Mouse (Mus musculus) B cell, adult 2 months (primary cell): ENCODE data around the gene Gria2.

Experiments used
- DNase-seq, 2 experiments: peaks; one replicate each; pipeline ENCODE4 v3.0.0; 2022

The Gria2 gene

GRCm38 (mm10) chr3:80802596-80803081 is at the start of gene Gria2:
Gene Gria2 (minus strand): TSS chr3:80802835.
- peak; percentile 37 to 40 for DNase-seq

GRCm38 (mm10) chr3:80850947-80851346 is 48.3 kb upstream of the Gria2 start:
- DNase-seq, result no peak

DNA sequence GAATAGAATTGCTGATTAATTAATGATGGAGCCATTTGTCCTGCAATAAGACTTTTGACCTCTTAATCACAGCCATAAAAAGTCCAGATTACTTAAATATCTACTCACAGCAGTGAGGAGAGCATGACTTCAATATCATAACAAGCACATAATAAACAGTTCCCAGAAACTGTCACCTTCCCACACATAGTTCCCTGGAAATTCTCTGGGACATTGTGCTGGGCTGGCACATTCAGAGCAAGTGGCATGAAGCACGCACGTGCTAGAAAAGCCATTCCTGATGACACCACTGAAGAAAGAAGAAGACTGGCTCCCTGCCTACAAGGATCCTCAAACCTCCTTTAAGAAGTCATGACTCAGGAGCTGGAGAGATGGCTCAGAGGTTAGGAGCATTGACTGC is 43.0 kb upstream of the Gria2 start:
- no peak for DNase-seq

GRCm38 (mm10) chr3:80839845-80840244 is 37.2 kb upstream of the Gria2 start:
- DNase-seq, result no peak

DNA sequence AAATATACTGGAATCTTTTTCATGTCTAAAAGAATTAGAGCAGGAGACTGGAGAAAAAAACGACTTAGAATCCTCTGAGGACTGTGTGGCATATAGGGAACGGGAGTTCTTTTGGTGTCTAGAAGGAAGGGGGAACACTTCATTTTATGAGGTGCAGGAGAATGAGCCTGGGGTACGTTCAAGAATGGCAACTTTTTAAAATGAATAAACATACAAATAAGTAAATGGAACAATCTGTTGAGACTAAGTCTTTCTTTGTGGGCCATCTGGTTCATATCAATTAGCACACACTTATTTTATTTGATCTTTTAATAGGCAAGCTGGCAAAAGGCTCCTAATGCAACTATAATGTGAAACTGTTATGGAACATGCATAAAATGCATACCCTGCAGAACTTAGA is 34.9 kb upstream of the Gria2 start:
- no peak for DNase-seq

DNA sequence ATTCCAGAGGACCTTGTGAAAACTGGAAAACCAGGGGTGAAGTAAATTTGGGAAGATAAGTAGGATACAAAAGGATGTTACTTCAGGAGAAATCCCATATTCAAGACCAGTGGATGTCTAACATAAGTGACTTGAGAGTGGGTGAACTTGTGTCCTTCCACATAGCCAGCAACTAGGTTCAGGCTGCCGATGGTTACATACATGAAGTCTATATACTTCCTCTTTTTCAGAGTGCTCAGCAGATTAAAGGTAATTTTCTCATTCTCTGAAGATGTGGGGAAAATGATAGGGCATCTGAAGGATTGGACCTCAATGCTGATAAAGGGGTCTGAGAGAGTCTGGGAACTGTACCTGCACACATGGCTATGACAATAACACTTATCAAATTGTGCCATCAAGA is 21.3 kb upstream of the Gria2 start:
- DNase-seq, result peak; percentile 6 to 11

GRCm38 (mm10) chr3:80818619-80819018 is 16.0 kb upstream of the Gria2 start:
- no peak for DNase-seq

GRCm38 (mm10) chr3:80813734-80814133 is 11.1 kb upstream of the Gria2 start:
- no peak for DNase-seq

DNA sequence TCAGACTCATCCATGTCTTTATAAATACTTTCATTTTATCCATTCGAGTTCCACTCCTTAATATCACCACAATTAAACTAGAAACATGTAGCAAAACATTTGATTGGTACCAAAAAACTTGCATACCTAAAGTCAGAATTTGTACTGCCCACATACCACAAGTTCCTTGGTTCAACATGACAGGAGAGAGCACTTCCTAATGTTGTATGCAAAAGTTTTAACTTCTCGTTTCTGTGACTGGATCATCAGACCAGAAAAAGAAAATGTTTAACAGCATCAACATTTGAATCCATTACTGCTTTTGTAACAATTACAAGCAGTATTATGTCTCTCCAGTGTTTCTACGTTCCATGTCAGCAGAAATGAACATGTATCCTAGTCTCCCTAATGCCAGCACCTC is 9.6 kb upstream of the Gria2 start:
- no peak for DNase-seq

GRCm38 (mm10) chr3:80805327-80805726 is 2.7 kb upstream of the Gria2 start:
- DNase-seq, result no peak

- DNase-seq, result no peak
These were observed 1.2 kb upstream of the Gria2 start for GRCm38 (mm10) chr3:80803811-80804210.

- no peak for DNase-seq
These were observed 576 bp upstream of the Gria2 start for GRCm38 (mm10) chr3:80803211-80803610.

DNA sequence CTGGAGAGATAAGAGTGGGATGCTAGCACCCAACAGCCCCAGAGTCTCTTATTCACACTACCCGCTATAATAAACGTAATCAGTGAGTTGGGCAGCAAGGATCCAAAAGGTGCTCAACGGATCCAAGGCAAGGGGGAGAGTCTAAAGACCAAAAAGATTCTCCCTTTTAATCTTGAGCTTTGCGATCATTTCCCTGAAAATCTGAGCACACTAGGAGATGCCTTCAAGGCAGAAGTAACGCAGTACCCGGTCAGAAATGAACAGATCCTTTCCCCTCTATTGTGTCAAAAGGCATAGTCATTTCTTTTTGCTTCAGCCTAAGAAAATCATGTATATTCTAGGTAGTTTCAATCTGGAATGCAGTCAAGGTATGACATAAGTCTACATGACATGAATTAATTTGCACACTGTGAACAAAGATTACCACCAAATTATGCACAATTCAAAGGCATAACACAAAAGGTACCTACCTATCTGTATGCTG is 766 bp downstream of the Gria2 start:
- DNase-seq, result no peak

DNA sequence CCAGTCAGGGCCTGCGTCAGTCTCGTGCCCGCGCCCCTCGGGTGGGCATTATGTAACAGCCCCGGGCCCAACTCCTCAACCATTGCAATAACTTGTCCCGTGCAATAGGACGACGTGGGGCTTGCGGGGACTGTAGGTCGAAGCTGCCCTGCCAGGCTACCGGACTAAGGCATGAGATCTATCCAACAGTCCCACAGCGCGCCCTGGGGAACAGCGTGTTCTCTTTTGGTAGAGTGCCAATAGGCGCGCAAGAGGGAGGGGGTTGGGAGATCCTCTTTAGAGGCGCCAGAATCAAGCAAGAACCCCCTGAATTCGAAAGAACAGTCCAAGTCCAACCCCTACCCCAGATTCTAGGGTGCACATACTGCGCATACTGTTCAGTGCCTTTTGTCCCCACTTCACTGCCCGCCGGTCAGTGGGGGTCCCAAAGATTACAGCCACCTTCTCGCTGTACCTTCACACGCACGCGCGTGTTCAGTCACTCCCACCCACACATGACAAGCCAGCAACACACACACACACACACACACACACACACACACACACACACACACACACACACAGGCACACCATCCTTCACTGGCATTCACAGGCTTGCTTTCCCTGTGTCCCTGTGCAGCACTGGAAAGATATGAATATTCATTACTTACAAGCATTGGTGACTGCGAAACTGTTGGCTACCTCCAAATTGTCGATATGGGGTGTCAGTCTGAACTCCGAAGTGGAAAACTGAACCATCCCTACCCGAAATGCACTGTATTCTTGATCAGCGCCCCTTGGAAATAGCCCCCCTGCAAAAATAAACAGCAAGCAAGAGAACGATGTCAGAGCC is 1.4 kb downstream of the Gria2 start:
- no peak for DNase-seq

DNA sequence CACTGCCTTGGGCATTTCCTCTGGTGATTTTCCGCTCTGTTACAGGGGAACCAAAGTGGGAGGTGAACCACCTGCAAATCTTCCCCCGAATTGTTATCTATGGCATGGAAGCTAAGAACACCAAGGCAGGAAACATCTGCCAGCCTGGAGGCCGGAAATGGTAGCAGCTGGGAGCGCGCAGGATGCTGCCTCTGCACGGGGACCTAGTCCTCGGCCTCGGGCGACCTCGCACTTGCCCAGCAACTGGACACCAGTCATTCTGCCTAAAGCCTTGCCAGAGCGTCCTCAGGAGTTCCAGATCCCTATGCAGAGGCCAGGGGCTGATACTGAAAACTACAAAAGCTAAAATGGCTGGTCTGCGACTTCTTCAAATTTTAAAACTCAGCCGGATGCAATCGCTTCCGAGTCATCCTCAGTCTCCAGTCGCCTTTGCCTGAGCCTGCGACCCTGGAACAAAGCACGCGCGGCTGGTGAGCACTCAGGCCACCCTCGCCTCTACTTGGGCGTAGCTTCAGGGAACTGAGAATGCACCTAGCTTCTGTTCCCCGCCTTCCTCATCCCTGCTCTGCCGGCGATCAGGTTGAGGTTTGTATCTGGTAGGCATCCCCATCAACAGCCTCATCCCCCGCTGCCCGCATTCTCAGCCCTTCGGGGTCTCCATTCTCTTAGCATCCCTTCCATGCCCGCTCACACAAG is 2.2 kb downstream of the Gria2 start:
- peak in 1 of 2 experiments; percentile 6 for DNase-seq

DNA sequence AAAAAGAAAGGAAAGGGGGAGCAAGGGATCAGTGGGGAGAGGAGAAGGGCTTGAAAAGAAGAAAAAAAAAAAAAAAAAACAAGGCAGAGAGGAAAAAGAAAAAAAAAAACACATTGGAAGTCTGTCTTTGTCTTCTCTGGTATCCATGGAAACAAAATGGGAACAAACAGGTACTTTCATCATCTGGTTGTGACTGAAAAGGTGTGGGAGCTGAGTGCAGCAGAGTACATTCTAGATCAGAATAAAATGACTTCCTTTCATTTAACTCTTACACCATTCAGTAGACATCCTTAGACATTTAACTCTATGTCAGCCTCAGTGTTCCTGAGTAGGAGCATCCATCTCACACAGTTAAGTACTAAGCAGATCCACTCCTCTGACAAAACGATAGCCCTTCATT is 4.7 kb downstream of the Gria2 start:
- DNase-seq, result no peak

DNA sequence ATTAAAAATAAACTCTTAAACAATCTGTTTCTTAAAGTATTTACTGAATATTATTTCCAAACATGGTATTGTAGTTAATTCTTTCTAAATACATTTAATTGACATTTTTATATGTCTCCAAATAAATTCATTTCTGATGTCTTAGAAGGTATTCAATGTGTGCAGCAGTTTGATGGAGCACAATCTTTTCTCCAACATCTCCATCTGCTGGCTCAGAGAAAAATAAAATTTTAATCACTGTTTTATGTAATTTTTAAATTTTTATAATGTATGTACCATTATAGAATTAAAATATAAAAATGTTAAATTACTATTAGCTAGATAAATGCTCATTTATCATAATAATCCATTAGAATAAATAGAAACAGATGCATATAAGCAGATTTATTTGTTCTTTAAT is 5.9 kb downstream of the Gria2 start:
- no peak for DNase-seq

DNA sequence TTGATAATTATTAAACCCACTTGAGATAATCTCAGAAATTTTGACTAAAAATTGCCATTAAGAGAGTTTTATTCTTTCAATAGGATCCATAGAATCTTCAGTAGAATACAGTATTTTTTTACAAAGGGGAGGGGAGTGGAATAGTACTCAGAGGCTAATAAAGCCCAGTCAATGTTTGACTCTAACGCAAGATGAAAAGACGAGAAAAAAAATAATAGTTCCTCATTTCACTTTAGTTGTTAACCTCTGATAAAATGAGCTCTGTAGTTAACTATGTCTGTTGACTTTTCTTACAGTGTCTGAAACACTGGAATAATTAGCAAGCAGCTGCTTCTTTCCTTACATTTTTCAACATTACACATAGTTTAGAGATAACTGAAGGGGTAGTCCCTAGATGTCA is 7.4 kb downstream of the Gria2 start:
- DNase-seq, result no peak

GRCm38 (mm10) chr3:80787116-80787744 is 15.4 kb downstream of the Gria2 start:
- no peak for DNase-seq

DNA sequence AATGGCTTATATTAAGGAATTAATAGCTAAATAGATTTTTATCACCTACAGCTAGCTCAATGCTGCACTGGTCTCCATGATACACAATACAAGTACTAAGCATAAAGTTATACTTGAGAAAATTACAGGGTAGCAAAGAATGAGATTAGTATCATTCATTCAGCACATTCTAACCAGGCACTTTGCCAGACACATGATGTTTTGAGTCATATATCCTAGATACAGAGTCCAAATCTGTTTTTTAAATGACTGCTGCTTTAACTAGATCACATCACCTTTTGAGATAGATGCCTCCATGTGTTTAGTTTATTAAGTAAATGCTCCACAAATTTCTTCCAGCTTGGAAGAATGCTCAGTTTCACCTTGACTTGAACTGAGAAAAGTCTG is 21.5 kb downstream of the Gria2 start:
- DNase-seq, result no peak

DNA sequence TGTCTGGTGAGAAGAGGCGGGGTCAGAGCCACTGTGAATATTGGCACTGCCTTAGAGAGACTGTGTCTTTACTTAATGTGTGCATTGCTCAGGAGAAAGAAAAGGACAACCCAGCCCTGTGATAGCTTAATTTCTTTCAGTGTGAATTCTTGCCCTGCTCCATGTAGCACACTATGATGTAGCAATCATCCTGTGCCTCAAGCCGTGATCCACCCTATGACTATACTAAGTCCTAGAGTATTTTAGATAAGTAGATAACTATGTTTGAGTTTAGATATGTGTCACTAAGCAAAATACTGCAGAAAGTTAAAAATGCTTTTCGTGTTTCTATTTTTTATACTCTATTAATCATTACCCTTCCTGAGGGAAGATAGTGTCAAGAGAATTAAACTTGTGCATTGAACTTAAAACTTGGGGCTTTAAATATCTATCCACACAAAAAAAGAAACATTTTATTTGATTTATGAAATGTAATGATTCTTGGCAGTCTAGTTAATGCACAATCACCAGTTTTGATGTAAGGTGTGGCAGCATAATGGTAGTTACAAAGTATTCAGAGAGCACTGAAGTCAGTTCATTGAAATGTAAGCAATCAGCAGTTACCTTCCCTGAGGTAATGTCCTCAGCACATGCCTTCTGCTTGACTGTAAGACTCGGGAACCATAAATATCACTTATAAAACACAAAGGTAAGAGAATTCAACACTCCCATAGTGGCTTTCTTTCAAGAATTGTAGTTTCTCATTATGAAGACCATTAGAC is 22.1 kb downstream of the Gria2 start:
- DNase-seq, result no peak

DNA sequence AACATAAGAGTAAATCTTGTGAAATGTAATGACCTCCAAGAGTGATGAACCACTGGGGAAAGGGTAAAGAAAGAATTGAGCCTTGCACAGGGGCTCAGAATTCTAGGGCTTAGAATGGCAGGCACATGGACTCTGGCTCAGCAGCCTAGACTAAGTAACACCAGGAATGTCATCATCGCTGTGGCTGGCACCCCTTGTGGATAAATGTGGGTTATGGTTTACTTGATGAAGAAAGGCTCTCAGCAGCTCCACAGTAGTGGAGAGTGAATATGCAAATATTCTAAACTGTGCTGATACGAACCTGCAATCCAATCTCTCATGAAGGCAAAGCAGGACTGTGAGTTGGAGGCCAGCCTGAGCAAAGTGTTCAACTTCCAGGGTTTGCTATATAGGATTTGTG is 26.0 kb downstream of the Gria2 start:
- no peak for DNase-seq

DNA sequence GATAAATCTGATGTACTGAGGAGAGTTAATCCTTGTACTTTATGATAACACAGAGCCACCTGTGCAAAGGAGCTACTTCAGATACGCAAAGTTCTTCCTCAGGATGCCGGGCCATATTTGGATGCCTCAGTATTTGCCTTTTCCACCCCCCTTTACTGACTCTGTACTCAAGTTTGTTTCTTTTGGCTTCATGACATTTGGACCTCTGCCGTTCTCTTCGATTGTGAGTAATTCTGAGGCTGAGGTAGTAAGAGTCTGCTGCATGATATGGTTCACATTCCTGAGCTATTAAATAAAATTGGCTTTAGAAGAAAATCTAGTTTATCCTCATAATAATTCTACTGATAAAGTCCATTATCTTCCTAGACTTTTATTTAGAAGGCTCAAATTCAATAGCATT is 26.7 kb downstream of the Gria2 start:
- no peak for DNase-seq
